Mouse (Mus musculus) liver, adult 2 months (tissue): ENCODE data around the gene Wnk4. TPM values are rescaled to one million over a fixed set of nuclear protein-coding genes. Genes with fewer than 3 reads are reported as not detected.

Experiments
- DNase-seq: peaks from one replicate; pipeline ENCODE4 v3.0.0-alpha.2; 2011; ENCODE audit warnings: low read depth, low spot score; ENCODE audit errors: extremely low read depth
- H3K27ac ChIP-seq: fragments of 200-500 bp; replicated peaks from 2 replicates; pipeline ENCODE4 v1.5.1; 2012; ENCODE audit warnings: low read depth, mild to moderate bottlenecking, control low read depth, inconsistent platforms, low read length; ENCODE audit not compliant: insufficient read depth
- H3K27me3 ChIP-seq: fragments of 200-500 bp; 2 replicates; pipeline ENCODE4 v1.6.1; 2012; ENCODE audit warnings: mild to moderate bottlenecking, moderate library complexity, low read length, inconsistent platforms; ENCODE audit not compliant: control insufficient read depth, insufficient read depth
- H3K36me3 ChIP-seq: fragments of 200-500 bp; 2 replicates; pipeline ENCODE4 v1.6.1; 2012; ENCODE audit warnings: low read length, inconsistent platforms; ENCODE audit not compliant: control insufficient read depth, insufficient read depth
- H3K4me1 ChIP-seq: fragments of 200-500 bp; 2 replicates; pipeline ENCODE4 v1.6.1; 2011; ENCODE audit warnings: low read length; ENCODE audit not compliant: control insufficient read depth, insufficient read depth
- H3K4me3 ChIP-seq: fragments of 200-500 bp; 2 replicates; pipeline ENCODE4 v1.5.1; 2011; ENCODE audit warnings: low read depth, mild to moderate bottlenecking, control low read depth, low read length, moderate library complexity; ENCODE audit not compliant: insufficient read depth
- H3K79me2 ChIP-seq: fragments of 200-500 bp; 2 replicates; pipeline ENCODE4 v1.6.1; 2012; ENCODE audit warnings: inconsistent platforms, mild to moderate bottlenecking, low read length, moderate library complexity; ENCODE audit not compliant: control insufficient read depth, insufficient read depth
- H3K9ac ChIP-seq: fragments of 200-500 bp; 2 replicates; pipeline ENCODE4 v1.6.1; 2012; ENCODE audit warnings: low read depth, mild to moderate bottlenecking, control low read depth, inconsistent platforms, low read length
- CTCF ChIP-seq: fragments of 200-500 bp; IDR thresholded peaks from 2 replicates; pipeline ENCODE4 v1.5.1; 2011; ENCODE audit warnings: low read depth, low read length, control low read depth
- POLR2A ChIP-seq: fragments of 200-500 bp; IDR thresholded peaks from 2 replicates; pipeline ENCODE4 v1.6.1; 2011; ENCODE audit warnings: low read length, control low read depth; ENCODE audit not compliant: insufficient read depth; ENCODE audit errors: extremely low read depth
- WGBS: fragments of 180-500 bp; shearing (Covaris S2); methylation state at CpG from one replicate; pipeline ENCODE4 v1.1.7; 2018; 5-methylcytosine and 5-hydroxymethylcytosine counted together
- polyA plus RNA-seq: library from polyadenylated mRNA; depleted of rRNA; stranded (reverse); fragments of >200 nt; gene quantifications from 2 replicates; pipeline ENCODE4 v1.2.3, GENCODE M21; 2012
- total RNA-seq: library from RNA; depleted of rRNA; stranded (reverse); fragments of >200 nt; gene quantifications from 2 replicates; pipeline ENCODE4 v1.2.3, GENCODE M21; 2014

Gene Wnk4
- total and polyA plus RNA-seq, 2 experiments = 0.37 to 1.1 TPM

DNA sequence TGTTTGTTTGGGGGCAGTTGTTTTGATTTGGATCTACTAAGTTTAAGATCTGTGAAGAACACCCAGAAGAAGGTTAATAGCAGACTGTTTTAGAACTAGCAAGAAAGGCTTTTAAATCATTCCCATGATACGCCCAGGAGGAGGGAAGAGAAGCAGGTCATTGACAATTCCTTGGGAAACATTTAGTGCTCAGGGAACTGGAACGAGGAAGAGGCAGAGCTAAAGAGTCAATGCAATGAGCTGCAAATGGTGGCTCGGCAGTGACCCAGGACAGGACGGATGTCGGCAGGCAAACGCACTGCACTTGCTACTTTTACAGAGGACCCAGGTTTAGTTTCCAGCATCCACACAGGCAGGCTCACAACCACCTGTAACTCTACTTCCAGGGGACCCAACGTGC lies 20.5 kb downstream of the Wnk4 start:
- Histone ChIP-seq H3K27ac (no peak overlapping the region), H3K27me3 (no peaks in the 10 kb centered on the region), H3K79me2 (no peaks in the 10 kb centered on the region), H3K36me3 (no peaks in the 10 kb centered on the region), H3K4me3 (no peak overlapping the region), H3K4me1 (peaks cover 9% of the 10 kb centered on the region), H3K9ac (no peak overlapping the region)
- no peak for DNase-seq
- TF ChIP-seq CTCF (no peak), POLR2A (no peak)
- WGBS = 75% methylated on average over 7 of the region's 7 CpGs

DNA sequence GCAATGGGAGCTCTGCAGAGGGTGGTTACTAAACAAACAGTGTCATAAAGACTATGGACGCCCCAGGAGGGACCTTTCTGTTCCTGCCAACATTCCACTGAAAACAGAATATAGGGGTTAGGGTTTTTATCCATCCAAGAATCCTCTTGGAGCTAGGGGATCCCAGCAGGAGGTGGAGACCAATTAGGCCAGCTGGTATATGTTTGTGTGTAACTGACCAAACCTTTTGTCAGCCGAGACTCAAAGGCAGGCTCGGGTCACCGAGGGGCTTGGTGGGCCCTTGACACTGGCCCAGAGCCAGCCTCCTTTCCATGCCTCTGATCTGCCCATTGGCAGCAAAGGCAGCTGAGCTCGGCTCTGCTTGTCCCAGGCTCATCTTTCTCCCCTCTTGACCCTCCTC lies 22.5 kb downstream of the Wnk4 start:
- Histone ChIP-seq H3K79me2 (no peaks in the 10 kb centered on the region), H3K9ac (no peak overlapping the region), H3K27me3 (no peaks in the 10 kb centered on the region), H3K4me3 (no peak overlapping the region), H3K27ac (no peak overlapping the region), H3K36me3 (no peaks in the 10 kb centered on the region), H3K4me1 (peaks cover 4% of the 10 kb centered on the region; the same call in 1 of the 2 replicates)
- no peak for DNase-seq
- TF ChIP-seq CTCF (no peak), POLR2A (no peak)
- 50% methylated on average over 5 of the region's 5 CpGs for WGBS

DNA sequence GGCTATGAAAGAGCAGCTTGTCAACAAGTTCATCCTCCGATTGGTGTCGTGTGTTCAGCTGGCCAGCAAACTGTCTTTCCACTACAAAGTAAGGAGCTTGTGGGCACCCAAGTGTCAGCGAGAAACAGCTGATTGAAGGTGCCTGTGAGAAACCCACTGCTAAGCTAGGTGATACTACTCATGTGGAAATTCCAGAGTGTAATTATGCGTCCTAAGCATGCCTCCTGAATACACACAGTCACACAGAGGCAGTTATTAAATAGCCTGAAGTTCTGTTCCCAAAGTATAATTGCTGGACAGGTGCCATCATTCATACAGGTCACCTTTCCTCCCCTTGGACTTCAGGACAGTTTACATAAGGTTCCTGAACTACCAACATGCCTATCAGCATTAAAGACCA lies 23.4 kb downstream of the Wnk4 start:
- H3K27me3 ChIP-seq = no peaks in the 10 kb centered on the region
- no peak overlapping the region for H3K27ac ChIP-seq
- H3K9ac ChIP-seq = no peak overlapping the region
- DNase-seq = no peak
- H3K4me1 ChIP-seq = peaks cover 2% of the 10 kb centered on the region; the same call in 1 of the 2 replicates
- H3K4me3 ChIP-seq = no peak overlapping the region
- TF ChIP-seq POLR2A (no peak), CTCF (no peak)
- WGBS = 70% methylated on average over 4 of the region's 4 CpGs
- no peaks in the 10 kb centered on the region for H3K79me2 ChIP-seq
- peaks cover 6% of the 10 kb centered on the region; the same call in 1 of the 2 replicates for H3K36me3 ChIP-seq

DNA sequence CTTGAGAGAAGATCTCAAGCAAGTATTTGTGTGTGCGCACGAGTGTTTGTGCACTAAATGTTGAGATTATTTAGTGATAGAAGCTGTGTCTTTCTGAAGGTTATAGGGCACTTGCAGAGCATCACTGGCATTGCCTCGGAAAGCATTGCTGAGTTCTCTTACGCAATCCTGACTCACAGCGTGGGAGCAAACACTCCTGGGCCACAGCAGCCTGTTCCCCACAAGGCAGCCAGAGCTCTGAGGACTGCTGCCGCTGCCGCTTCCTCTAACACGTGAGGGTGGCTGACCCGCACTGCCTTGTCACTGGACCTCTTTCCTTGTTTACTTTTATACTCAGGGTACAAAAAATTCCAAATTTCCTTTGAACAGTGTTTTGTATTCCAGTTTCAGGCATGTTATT lies 26.9 kb downstream of the Wnk4 start:
- Histone ChIP-seq H3K9ac (no peak overlapping the region), H3K79me2 (no peaks in the 10 kb centered on the region), H3K4me1 (peaks cover 6% of the 10 kb centered on the region; the same call in 1 of the 2 replicates), H3K36me3 (peaks cover 18% of the 10 kb centered on the region), H3K27ac (no peak overlapping the region), H3K4me3 (no peak overlapping the region), H3K27me3 (no peaks in the 10 kb centered on the region)
- WGBS = 14% methylated on average over 9 of the region's 9 CpGs
- peak; percentile 90 for DNase-seq
- TF ChIP-seq POLR2A (no peak), CTCF (no peak)

DNA sequence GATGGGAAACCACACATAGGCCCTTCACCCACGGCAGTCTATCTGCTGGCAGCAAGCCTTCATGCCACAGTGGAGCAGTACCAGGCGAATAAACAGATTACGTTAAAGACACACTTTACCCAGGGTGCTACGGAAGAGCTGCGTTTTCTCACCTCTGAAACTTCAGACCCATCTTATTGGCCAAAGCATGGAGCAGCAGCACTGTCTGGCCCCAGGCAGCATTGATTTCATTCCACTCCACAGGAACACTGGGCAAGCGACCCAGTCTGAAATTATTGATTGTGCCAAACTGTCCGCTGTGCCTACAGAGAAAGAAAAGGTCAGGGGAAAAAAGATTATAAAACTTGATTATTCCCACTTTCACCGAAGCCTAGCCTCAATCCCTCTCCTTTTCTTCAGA lies 30.9 kb downstream of the Wnk4 start:
- no peaks in the 10 kb centered on the region for H3K27me3 ChIP-seq
- no peak overlapping the region for H3K4me3 ChIP-seq
- DNase-seq = peak; percentile 90
- WGBS = 25% methylated on average over 8 of the region's 8 CpGs
- no peak overlapping the region for H3K9ac ChIP-seq
- H3K79me2 ChIP-seq = no peaks in the 10 kb centered on the region
- peaks cover 6% of the 10 kb centered on the region; the same call in 1 of the 2 replicates for H3K4me1 ChIP-seq
- TF ChIP-seq POLR2A (no peak), CTCF (no peak)
- peaks cover 32% of the 10 kb centered on the region for H3K36me3 ChIP-seq
- peak overlapping the region; percentile 48 for H3K27ac ChIP-seq

DNA sequence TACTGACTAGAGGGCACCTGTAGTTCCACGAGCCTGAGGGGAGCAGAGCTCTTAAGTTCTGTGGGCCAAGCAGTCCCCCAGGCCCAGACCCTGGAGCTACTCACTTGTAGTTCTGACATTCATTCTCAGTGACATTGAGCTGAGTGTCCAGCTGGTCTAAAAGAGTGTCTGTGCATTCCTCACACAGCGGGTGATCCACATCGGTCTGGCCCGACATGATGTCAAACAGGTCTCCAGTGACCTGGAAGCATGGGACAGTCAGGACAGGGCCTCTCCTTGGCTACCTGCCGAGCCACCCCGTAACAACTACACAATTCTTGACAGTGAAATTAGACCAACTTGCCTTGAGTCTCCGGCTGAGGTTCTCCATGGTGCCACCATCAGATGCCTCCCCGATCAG lies 34.8 kb downstream of the Wnk4 start:
- peaks cover 32% of the 10 kb centered on the region for H3K36me3 ChIP-seq
- H3K79me2 ChIP-seq = peaks cover 9% of the 10 kb centered on the region

More for the DNA sequence above, 34.8 kb downstream of the Wnk4 start:
- Histone ChIP-seq H3K9ac (no peak overlapping the region), H3K27me3 (no peaks in the 10 kb centered on the region), H3K27ac (no peak overlapping the region), H3K4me1 (peaks cover 4% of the 10 kb centered on the region; the same call in 1 of the 2 replicates), H3K4me3 (no peak overlapping the region)
- no peak for TF ChIP-seq POLR2A
- TF ChIP-seq CTCF = no peak
- 95% methylated on average over 8 of the region's 8 CpGs for WGBS
- DNase-seq = no peak
